Mouse (Mus musculus) ES-E14 (cell line): Measurements from ENCODE around the gene Ddc. TPM values are rescaled to one million over a fixed set of nuclear protein-coding genes. Genes with fewer than 3 reads are reported as not detected.

Source experiments
- DNase-seq: peaks from one replicate; pipeline ENCODE4 v3.0.0-alpha.2; 2013; ENCODE audit warnings: low read depth, low spot score
- H3K27ac ChIP-seq: 2 replicates; pipeline ENCODE4 v1.5.1; 2012; ENCODE audit warnings: low read depth, mild to moderate bottlenecking, low read length, moderate library complexity, mixed read lengths; ENCODE audit not compliant: poor library complexity, insufficient read depth, severe bottlenecking
- H3K36me3 ChIP-seq: 2 replicates; pipeline ENCODE4 v1.6.1; 2012; ENCODE audit warnings: mild to moderate bottlenecking, low read length, moderate library complexity, mixed read lengths; ENCODE audit not compliant: control insufficient read depth, poor library complexity, insufficient read depth, severe bottlenecking
- H3K4me1 ChIP-seq, 2 experiments: fragments of 150-350 bp in 1 of 2; sonication (generic) in 1 of 2; 2 replicates each; pipeline ENCODE4 v1.6.1; 2012; ENCODE audit warnings: low read length in 2 of 2, mild to moderate bottlenecking in 1 of 2, mixed read lengths in 1 of 2; ENCODE audit not compliant: control insufficient read depth in 2 of 2, insufficient read depth in 2 of 2, poor library complexity in 1 of 2
- H3K4me3 ChIP-seq, 2 experiments: fragments of 150-350 bp in 1 of 2; sonication (generic) in 1 of 2; 2 replicates each; pipeline ENCODE4 v1.5.1; 2012; ENCODE audit warnings: low read length in 2 of 2, low read depth in 1 of 2, mild to moderate bottlenecking in 1 of 2, mixed read lengths in 1 of 2; ENCODE audit not compliant: insufficient read depth in 1 of 2, poor library complexity in 1 of 2, severe bottlenecking in 1 of 2
- H3K9ac ChIP-seq: 2 replicates; pipeline ENCODE4 v1.6.1; 2012; ENCODE audit warnings: low read depth, mild to moderate bottlenecking, low read length, mixed read lengths; ENCODE audit not compliant: poor library complexity, insufficient read depth, severe bottlenecking
- H3K9me3 ChIP-seq: fragments of 150-350 bp; sonication (generic); 2 replicates; pipeline ENCODE4 v1.6.1; 2012; ENCODE audit warnings: low read depth, mild to moderate bottlenecking, low read length; ENCODE audit not compliant: control insufficient read depth, insufficient read depth
- CHD2 ChIP-seq: IDR thresholded peaks from 2 replicates; pipeline ENCODE4 v1.6.1; 2014; ENCODE audit warnings: mild to moderate bottlenecking, low read depth, low read length, inconsistent platforms
- HCFC1 ChIP-seq: IDR thresholded peaks from 2 replicates; pipeline ENCODE4 v1.6.1; 2012; ENCODE audit warnings: low read length, inconsistent platforms, borderline replicate concordance; ENCODE audit not compliant: insufficient read depth
- MAFK ChIP-seq: IDR thresholded peaks from 2 replicates; pipeline ENCODE4 v1.6.1; 2014; ENCODE audit warnings: mild to moderate bottlenecking, low read depth, low read length, inconsistent platforms; ENCODE audit not compliant: insufficient read depth
- ZC3H11A ChIP-seq: IDR thresholded peaks from 2 replicates; pipeline ENCODE4 v1.6.1; 2012; ENCODE audit warnings: low read depth, mild to moderate bottlenecking, inconsistent platforms, low read length, borderline replicate concordance
- ZNF384 ChIP-seq: IDR thresholded peaks from 2 replicates; pipeline ENCODE4 v1.6.1; 2012; ENCODE audit warnings: low read depth, low read length, inconsistent platforms
- in situ Hi-C, 2 experiments: fragments of 600-800 bp; cut with MboI; formaldehyde crosslinking; loops; one replicate each; pipeline ENCODE4 v1.15.1; 2025; ENCODE audit warnings: low sequenced_read_pairs in 2 of 2, inconsistent platforms in 1 of 2; ENCODE audit not compliant: unreplicated experiment in 2 of 2
- total RNA-seq: library from RNA; depleted of rRNA; stranded (reverse); fragments of 300-350 nt; gene quantifications from 2 replicates; pipeline ENCODE4 v1.2.3, GENCODE M21; 2012

Gene Ddc
- total RNA-seq, 1 experiment = 29.1 TPM

GRCm38 (mm10) chr11:11844367-11844971 lies 53.5 kb downstream of the Ddc start:
- no peak for DNase-seq
- Histone ChIP-seq H3K9ac (no peak overlapping the region), H3K4me3 (no peak overlapping the region), H3K4me1 (peaks cover 0 to 5% of the 10 kb centered on the region in 2 experiments; a peak in 1 of 4 replicates), H3K9me3 (no peaks in the 10 kb centered on the region), H3K27ac (no peak overlapping the region), H3K36me3 (no peaks in the 10 kb centered on the region)
- in situ Hi-C loops = no loop called here
- no peak for TF ChIP-seq ZNF384
- TF ChIP-seq MAFK = no peak

- in situ Hi-C loops = no loop called here
- H3K9me3 ChIP-seq = no peaks in the 10 kb centered on the region
- no peak overlapping the region for H3K27ac ChIP-seq
- H3K36me3 ChIP-seq = no peaks in the 10 kb centered on the region
- DNase-seq = no peak
- H3K9ac ChIP-seq = no peak overlapping the region
- TF ChIP-seq ZC3H11A = no peak
- TF ChIP-seq MAFK = no peak
- no peak for TF ChIP-seq ZNF384
- TF ChIP-seq HCFC1 = no peak
- peaks cover 0 to 5% of the 10 kb centered on the region in 2 experiments; a peak in 1 of 4 replicates for H3K4me1 ChIP-seq
- no peak overlapping the region for H3K4me3 ChIP-seq
These were observed 56.4 kb downstream of the Ddc start for GRCm38 (mm10) chr11:11841590-11841989.

- Histone ChIP-seq H3K4me1 (peaks cover 0 to 5% of the 10 kb centered on the region in 2 experiments; a peak in 2 of 4 replicates), H3K36me3 (no peaks in the 10 kb centered on the region), H3K9ac (no peak overlapping the region), H3K9me3 (no peaks in the 10 kb centered on the region), H3K4me3 (no peak overlapping the region), H3K27ac (no peak overlapping the region)
- TF ChIP-seq CHD2 = no peak
- TF ChIP-seq ZNF384 = no peak
- no peak for TF ChIP-seq MAFK
- TF ChIP-seq HCFC1 = no peak
- no peak for TF ChIP-seq ZC3H11A
- no peak for DNase-seq
- in situ Hi-C loops = no loop called here
These were observed 57.2 kb downstream of the Ddc start for GRCm38 (mm10) chr11:11840746-11841145.

GRCm38 (mm10) chr11:11839874-11840273 lies 58.1 kb downstream of the Ddc start:
- Histone ChIP-seq H3K4me1 (peaks cover 0 to 4% of the 10 kb centered on the region in 2 experiments; a peak in 2 of 4 replicates), H3K27ac (no peak overlapping the region), H3K9ac (no peak overlapping the region), H3K4me3 (no peak overlapping the region), H3K36me3 (no peaks in the 10 kb centered on the region), H3K9me3 (no peaks in the 10 kb centered on the region)
- DNase-seq = no peak
- in situ Hi-C loops = no loop called here
- TF ChIP-seq ZNF384 (no peak), MAFK (no peak), ZC3H11A (no peak), CHD2 (no peak), HCFC1 (no peak)

DNA sequence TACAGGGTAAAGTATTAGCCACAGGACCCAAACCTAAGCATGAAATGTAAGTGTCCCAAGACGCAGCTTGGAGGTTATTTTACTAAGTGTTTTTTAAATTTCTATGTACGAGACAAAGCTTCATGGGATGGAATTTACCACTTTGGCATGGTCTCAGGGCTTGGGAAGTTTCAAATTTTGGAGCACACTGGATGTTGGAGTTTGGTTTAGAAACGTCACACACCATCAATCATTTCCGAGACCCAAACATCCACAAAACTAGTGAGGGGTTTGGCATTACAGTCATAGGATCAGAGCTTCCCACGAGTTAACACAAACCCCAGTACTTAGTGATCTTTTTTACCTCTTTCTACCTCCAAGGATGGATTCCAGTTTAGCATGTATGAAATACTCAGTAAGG lies 60.6 kb downstream of the Ddc start:
- peaks cover 3 to 7% of the 10 kb centered on the region in 2 experiments; a peak in 3 of 4 replicates for H3K4me1 ChIP-seq
- no peak for TF ChIP-seq CHD2
- TF ChIP-seq MAFK = no peak
- TF ChIP-seq ZC3H11A = no peak
- no peak for TF ChIP-seq ZNF384
- TF ChIP-seq HCFC1 = no peak

More for the DNA sequence above, 60.6 kb downstream of the Ddc start:
- no peak overlapping the region for H3K27ac ChIP-seq
- H3K36me3 ChIP-seq = no peaks in the 10 kb centered on the region
- no peaks in the 10 kb centered on the region for H3K9me3 ChIP-seq
- in situ Hi-C loops = no loop called here
- no peak overlapping the region for H3K9ac ChIP-seq
- DNase-seq = no peak
- H3K4me3 ChIP-seq = no peak overlapping the region
